Mouse (Mus musculus) lung, postnatal 10 days (tissue): ENCODE data around the gene Slc1a2.

Source experiments
- DNase-seq: peaks from one replicate; pipeline ENCODE4 v3.0.0; 2021

Gene Slc1a2

GRCm38 (mm10) chr2:102658163-102658660 lies at the start of gene Slc1a2:
Gene Slc1a2 (plus strand): TSS chr2:102658659.
- DNase-seq = peak; percentile 36

GRCm38 (mm10) chr2:102610485-102610884 lies 48.0 kb upstream of the Slc1a2 start:
- no peak for DNase-seq

- DNase-seq = no peak
Observed at GRCm38 (mm10) chr2:102616637-102617036, 41.8 kb upstream of the Slc1a2 start.

GRCm38 (mm10) chr2:102620744-102621429 lies 37.6 kb upstream of the Slc1a2 start:
- no peak for DNase-seq

- no peak for DNase-seq
Observed at GRCm38 (mm10) chr2:102622176-102622575, 36.3 kb upstream of the Slc1a2 start.

GRCm38 (mm10) chr2:102622943-102623342 lies 35.5 kb upstream of the Slc1a2 start:
- no peak for DNase-seq

GRCm38 (mm10) chr2:102624538-102624937 lies 33.9 kb upstream of the Slc1a2 start:
- no peak for DNase-seq

- no peak for DNase-seq
Observed at GRCm38 (mm10) chr2:102632361-102632760, 26.1 kb upstream of the Slc1a2 start.

- DNase-seq = no peak
Observed at GRCm38 (mm10) chr2:102634010-102634409, 24.4 kb upstream of the Slc1a2 start.

- no peak for DNase-seq
Observed at GRCm38 (mm10) chr2:102635523-102636060, 22.9 kb upstream of the Slc1a2 start.

GRCm38 (mm10) chr2:102636116-102636600 lies 22.3 kb upstream of the Slc1a2 start:
- no peak for DNase-seq

GRCm38 (mm10) chr2:102638140-102638539 lies 20.3 kb upstream of the Slc1a2 start:
- DNase-seq = no peak

- no peak for DNase-seq
Observed at GRCm38 (mm10) chr2:102638690-102639089, 19.8 kb upstream of the Slc1a2 start.

- DNase-seq = peak; percentile 15
Observed at GRCm38 (mm10) chr2:102648845-102649500, 9.5 kb upstream of the Slc1a2 start.

GRCm38 (mm10) chr2:102650322-102650721 lies 8.1 kb upstream of the Slc1a2 start:
- no peak for DNase-seq

- no peak for DNase-seq
Observed at GRCm38 (mm10) chr2:102655966-102656725, 2.3 kb upstream of the Slc1a2 start.

- DNase-seq = no peak
Observed at GRCm38 (mm10) chr2:102657726-102658125, 733 bp upstream of the Slc1a2 start.

GRCm38 (mm10) chr2:102658661-102659520 lies 432 bp downstream of the Slc1a2 start:
- DNase-seq = peak; percentile 49

- DNase-seq = peak; percentile 29
Observed at GRCm38 (mm10) chr2:102659521-102659830, 1.0 kb downstream of the Slc1a2 start.

- no peak for DNase-seq
Observed at GRCm38 (mm10) chr2:102661052-102661451, 2.6 kb downstream of the Slc1a2 start.

GRCm38 (mm10) chr2:102662911-102663310 lies 4.5 kb downstream of the Slc1a2 start:
- DNase-seq = no peak

GRCm38 (mm10) chr2:102663339-102663738 lies 4.9 kb downstream of the Slc1a2 start:
- no peak for DNase-seq
